Mouse (Mus musculus) embryo, embryonic 9.5 days (tissue): ENCODE measurements around the gene Zfp428.
"Not testable (repeated sequence)": the region's sequence is repeated elsewhere in the genome, so short reads cannot be mapped to it uniquely, and the experiment has no call there.

ENCODE experiments used
- DNase-seq: peaks from one replicate; pipeline ENCODE4 v3.0.0-alpha.2; 2017; ENCODE audit errors: extremely low spot score

The Zfp428 gene

GRCm38 (mm10) chr7:24480986-24481473, 25.8 kb upstream of the Zfp428 start:
- no peak for DNase-seq

GRCm38 (mm10) chr7:24481474-24482207, 25.2 kb upstream of the Zfp428 start, which contains the start of gene Cadm4:
Cadm4 (plus strand) TSS chr7:24482023.
- peak; percentile 93 for DNase-seq

GRCm38 (mm10) chr7:24482208-24483020, 24.4 kb upstream of the Zfp428 start:
- no peak for DNase-seq

DNA sequence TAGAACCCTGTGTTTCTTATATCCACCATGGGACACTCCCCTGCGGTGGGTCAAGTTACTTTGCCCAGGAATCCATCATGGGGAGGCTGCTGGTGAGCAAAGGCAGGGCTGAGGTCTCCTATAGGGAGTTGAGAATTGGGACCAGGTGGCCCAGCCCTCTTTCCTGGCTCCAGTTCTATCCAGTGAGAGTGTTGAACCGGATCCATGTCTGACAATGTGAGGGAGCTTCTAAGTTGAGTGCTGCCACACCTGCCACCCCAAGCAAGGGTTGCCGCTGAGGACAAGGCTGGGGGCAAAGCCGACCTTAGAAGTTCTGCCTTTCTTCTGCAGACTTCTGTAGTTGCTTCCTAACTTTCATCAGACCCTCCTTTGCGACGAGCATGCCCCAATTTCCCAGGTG, 23.5 kb upstream of the Zfp428 start:
- DNase-seq = not testable (repeated sequence)

GRCm38 (mm10) chr7:24485481-24485880, 21.3 kb upstream of the Zfp428 start:
- DNase-seq = no peak

DNA sequence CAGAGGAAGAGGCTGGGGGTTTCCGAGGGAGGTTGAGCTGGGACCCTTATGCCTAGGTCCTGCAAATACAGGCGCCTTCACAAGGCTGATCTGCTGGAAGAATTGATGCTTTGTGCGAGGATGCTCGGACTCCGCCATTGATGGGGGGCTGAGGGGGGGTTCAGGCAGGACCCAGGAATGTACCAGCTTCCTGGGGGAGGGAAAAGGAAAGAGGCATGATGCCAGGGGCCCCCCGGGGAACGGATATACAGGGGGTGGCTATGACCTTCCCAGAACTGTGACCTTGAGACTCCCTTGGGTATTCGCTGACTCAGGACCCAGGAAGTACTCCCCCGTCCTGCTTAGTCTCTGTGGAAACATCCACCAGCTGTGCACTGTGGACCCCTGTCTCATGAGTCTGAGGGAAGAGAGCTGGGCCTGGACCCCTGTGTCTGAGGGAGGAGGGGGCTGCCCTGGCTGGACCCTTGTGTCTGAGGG, 20.1 kb upstream of the Zfp428 start:
- no peak for DNase-seq

DNA sequence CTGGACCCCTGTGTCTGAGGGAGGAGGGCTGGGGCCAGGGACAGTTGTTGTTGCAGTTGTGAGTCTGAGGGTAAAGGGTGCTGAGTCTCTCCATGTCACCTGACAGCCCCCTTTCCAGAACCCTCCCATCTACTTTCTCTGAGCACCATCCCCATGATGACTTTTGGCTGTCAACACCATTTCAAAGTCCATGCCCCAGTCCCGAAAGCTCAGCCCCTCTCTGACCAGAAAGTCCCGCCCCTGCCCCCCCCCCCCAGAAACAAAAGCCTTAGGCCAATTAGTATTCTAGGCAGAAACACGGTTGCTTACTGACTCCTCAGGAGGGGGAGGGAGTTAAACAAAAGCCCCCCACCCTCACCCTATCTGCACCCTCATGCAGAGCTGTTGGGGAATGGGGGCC, 19.4 kb upstream of the Zfp428 start:
- no peak for DNase-seq

- DNase-seq = no peak
These were observed 18.5 kb upstream of the Zfp428 start for GRCm38 (mm10) chr7:24488303-24488702.

DNA sequence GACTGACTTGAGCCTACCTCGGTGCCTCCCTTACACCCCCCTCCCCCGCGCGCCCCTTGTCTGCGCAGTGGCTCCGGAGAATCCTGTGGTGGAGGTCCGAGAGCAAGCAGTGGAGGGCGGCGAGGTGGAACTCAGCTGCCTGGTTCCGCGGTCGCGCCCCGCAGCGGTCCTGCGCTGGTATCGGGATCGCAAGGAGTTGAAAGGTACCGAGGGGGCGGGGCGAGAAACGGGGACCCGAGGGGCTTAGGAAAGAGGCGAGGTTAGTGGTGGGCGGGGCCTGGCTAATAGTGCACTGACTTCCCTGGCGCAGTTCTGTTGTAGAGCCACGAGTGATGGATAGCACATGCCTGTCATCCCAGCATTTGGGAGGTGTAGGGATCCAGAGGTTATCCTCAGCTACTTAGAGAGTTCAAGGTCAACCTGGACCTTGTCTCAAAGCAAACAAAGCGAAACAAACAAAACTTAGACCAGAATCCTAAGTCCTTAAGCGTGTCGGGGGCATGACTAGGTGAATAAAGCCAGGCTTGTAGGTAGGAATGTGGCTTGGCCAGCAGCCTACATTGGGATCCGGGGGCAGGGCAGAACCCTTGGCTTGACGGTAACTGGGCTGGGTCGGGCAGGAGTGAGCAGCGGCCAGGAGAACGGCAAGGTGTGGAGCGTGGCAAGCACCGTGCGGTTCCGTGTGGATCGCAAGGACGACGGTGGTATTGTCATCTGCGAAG, 6.8 kb upstream of the Zfp428 start:
- peak; percentile 53 for DNase-seq

DNA sequence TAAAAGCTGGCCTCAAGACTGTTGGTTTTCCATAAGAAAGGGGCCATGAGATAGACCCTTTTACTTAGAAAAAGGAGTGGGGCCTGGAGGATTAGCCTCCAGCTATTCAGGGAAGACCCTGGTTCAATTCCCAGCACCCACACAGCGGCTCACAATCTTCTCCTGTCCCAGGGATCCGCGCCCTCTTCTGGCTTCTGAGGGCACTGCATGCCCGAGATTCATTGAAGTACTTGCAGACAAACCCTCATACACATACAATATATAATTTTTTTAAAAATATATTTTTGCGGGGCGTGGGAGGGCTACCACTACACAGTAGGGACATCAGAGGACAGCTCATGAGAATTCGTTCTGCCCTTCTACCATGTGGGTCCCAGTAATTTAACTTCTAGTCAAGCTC, 5.9 kb upstream of the Zfp428 start:
- no peak for DNase-seq

- no peak for DNase-seq
These were observed 5.3 kb upstream of the Zfp428 start for GRCm38 (mm10) chr7:24501492-24501891.

DNA sequence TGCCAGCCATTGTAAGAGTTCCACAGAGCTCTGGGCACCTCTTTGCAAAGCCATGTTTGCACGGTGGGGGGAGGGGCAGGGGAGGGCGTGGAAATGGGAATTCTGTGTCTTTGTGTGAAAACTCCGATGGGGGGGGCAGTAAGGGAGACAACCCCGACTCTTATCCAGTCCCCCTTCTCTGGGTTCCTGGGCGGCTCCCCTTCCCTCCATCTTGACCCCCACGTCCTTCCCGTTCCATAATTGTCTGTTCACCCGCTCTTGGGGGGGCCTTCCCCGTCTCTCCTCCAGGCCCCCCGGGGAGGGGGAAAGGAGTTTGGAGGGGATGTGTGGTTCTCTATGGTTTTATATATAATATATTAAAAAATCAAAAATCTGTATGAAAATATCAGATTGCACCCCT, 2.8 kb upstream of the Zfp428 start:
- no peak for DNase-seq

DNA sequence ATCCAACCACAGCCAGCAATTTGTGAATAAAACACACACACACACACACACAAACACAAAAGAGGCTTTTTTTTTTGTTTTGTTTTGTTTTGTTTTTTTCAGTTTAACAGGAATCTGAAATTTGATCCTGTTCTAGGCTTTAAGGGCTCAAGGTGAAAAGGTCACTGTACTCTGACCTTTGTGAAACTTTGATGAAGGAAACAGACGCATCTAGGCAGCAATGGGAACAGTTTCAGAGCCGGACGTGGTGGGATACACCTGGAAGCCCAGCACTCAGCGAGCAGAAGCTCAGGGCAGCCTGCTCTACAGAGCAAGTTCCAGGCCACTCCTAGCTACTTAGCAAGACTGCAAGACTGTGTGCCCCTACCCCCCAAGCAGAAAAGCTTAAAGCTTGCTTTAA, 1.9 kb upstream of the Zfp428 start:
- DNase-seq = no peak

- no peak for DNase-seq
These were observed 1.2 kb upstream of the Zfp428 start for GRCm38 (mm10) chr7:24505447-24506064.

GRCm38 (mm10) chr7:24506065-24506459, 744 bp upstream of the Zfp428 start:
- no peak for DNase-seq

DNA sequence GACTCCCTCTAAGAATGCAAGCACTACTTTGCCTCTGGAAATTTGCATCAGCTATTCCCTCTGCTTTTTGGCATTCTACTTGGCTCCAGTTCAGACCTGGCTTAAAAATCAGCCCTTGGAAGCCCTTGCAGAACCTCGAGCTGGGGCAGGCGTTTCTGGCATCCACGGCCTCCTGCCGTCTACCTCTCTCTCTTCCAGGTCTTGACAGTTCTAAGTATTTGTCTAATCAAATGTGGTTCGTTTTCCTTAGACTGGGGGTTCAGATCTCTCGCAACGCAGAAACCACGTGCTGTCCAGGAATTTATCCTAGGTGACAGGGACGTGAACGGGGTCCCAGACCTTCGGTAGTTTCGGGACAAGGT, 349 bp upstream of the Zfp428 start:
- DNase-seq = no peak

- DNase-seq = no peak
These were observed 914 bp downstream of the Zfp428 start for GRCm38 (mm10) chr7:24507726-24508114.

DNA sequence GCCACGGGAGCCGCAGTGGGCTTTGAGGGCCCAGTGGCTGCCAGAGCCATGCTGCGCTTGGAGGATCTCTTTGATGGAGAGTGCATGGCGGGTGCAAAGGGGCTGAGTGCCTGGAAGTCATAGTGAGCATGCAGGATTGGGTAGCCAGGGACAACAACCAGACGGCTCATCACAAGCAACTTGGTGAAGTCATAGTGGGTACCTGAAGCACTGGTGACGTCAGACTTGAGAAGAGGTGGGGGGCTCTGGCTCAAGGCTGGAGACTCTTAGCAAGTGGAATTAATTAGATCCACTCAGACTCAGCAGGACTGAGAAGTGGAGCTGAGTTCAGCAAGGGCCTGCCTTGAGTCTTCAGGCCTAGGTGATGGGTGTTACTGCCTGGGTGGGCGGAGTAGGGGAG, 5.5 kb downstream of the Zfp428 start, which contains the start of gene AC161166.1:
AC161166.1 (minus strand) TSS at position 101 of the 400 bp plus-strand sequence.
- DNase-seq = no peak

DNA sequence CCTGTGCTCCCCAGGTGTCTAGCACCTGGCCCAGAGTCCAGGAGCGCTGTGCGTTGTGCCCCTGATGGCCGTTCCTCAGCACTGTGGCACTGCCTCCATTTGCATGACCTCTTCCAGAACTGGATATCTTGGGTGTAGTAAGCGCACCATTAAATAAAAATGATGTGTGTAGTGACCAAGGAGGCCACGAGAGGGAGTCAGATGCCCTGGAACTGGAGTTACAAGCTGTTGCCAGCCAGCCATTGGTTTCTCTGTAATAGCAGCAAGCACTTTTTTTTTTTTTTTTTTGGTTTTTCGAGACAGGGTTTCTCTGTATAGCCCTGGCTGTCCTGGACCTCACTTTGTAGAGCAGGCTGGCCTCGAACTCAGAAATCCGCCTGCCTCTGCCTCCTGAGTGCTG, 9.5 kb downstream of the Zfp428 start:
- not testable (repeated sequence) for DNase-seq

DNA sequence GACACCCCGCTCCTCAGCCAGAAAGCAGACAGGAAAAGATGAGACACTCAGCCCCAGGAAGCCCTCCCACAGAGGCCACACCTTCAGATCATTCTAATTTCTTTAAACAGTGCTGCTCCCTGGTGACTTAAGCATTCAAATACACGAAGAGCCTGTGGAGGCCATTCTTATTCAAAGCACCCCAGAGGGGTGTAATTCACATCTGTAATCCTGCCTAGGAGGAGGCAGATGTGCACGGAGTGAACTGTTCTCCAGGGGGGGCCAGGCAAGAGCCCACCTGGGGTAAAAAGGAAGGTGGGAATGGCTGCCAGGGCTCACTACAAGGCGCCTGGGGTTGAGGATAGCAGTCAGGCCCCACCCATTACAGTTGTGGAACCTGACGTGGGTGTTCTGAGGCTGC, 10.3 kb downstream of the Zfp428 start:
- DNase-seq = no peak

DNA sequence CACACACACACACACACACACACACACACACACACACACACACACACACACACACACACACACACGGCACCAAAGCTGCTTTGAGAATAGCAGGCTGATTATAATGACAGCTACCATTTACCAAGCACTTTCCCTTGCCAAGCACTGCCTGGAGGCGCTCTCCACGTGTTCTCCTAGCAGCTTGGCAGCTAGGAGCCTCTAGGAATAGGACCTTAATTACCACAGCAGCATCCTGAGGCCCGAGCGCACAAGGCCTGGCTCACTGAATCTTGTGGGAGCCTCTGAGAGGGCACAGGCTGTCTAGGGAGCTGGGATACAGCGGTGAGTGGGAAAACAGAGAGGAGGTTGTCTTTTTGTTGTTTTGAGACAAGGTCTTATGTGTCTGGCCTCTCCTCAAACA, 10.8 kb downstream of the Zfp428 start:
- DNase-seq = no peak

GRCm38 (mm10) chr7:24519130-24519529, 12.3 kb downstream of the Zfp428 start:
- no peak for DNase-seq
